Mouse (Mus musculus) stomach, embryonic 16.5 days (tissue): ENCODE measurements around the gene Gpr137b. TPM values are rescaled to one million over a fixed set of nuclear protein-coding genes. Genes with fewer than 3 reads are reported as not detected.
"Not testable (repeated sequence)": the region's sequence is repeated elsewhere in the genome, so short reads cannot be mapped to it uniquely, and the experiment has no call there.

Experiments used
- ATAC-seq: fragments of 200-750 bp; cut with Nextera tagmentation; 2 replicates; pipeline ENCODE4 v1.8.0; 2017; ENCODE audit warnings: moderate number of reproducible peaks, moderate TSS enrichment; ENCODE audit not compliant: insufficient read depth, low FRiP score
- H3K27ac ChIP-seq: fragments of 300-500 bp; sonication (generic); 2 replicates; pipeline ENCODE4 v1.5.1; 2014; ENCODE audit warnings: low read length
- H3K27me3 ChIP-seq: fragments of 300-500 bp; sonication (generic); 2 replicates; pipeline ENCODE4 v1.6.1; 2014; ENCODE audit warnings: low read length, control low read depth, mixed read lengths; ENCODE audit not compliant: control insufficient read depth, insufficient read depth
- H3K36me3 ChIP-seq: fragments of 300-500 bp; sonication (generic); 2 replicates; pipeline ENCODE4 v1.6.1; 2014; ENCODE audit warnings: low read length; ENCODE audit not compliant: control insufficient read depth, insufficient read depth
- H3K4me1 ChIP-seq: fragments of 300-500 bp; sonication (generic); 2 replicates; pipeline ENCODE4 v1.6.1; 2014; ENCODE audit warnings: low read length, control low read depth, mixed read lengths; ENCODE audit not compliant: control insufficient read depth, insufficient read depth
- H3K4me2 ChIP-seq: fragments of 300-500 bp; sonication (generic); 2 replicates; pipeline ENCODE4 v1.6.1; 2014; ENCODE audit warnings: low read depth, low read length, mixed read lengths
- H3K4me3 ChIP-seq: fragments of 300-500 bp; sonication (generic); replicated peaks from 2 replicates; pipeline ENCODE4 v1.5.1; 2014; ENCODE audit warnings: mild to moderate bottlenecking, low read length
- H3K9ac ChIP-seq: fragments of 300-500 bp; sonication (generic); 2 replicates; pipeline ENCODE4 v1.6.1; 2014; ENCODE audit warnings: low read length
- H3K9me3 ChIP-seq: fragments of 300-500 bp; sonication (generic); replicated peaks from 2 replicates; pipeline ENCODE4 v1.6.1; 2016; ENCODE audit warnings: low read length, control low read depth; ENCODE audit not compliant: control insufficient read depth
- WGBS: fragments of 180-500 bp; shearing (Covaris S2); extraction: QIAGEN DNeasy Blood & Tissue Kit; methylation state at CpG from one replicate; pipeline ENCODE4 v1.1.7; 2014; 5-methylcytosine and 5-hydroxymethylcytosine counted together
- polyA plus RNA-seq: library from polyadenylated mRNA; unstranded; fragments of >200 nt; fragmentation: Nextera tagmentation; extraction: Ambion mirVana; gene quantifications from 2 replicates; pipeline ENCODE4 v1.2.1, GENCODE M21; 2015

Gene Gpr137b
- 8.6 and 9.5 TPM in 2 replicates for polyA plus RNA-seq

DNA sequence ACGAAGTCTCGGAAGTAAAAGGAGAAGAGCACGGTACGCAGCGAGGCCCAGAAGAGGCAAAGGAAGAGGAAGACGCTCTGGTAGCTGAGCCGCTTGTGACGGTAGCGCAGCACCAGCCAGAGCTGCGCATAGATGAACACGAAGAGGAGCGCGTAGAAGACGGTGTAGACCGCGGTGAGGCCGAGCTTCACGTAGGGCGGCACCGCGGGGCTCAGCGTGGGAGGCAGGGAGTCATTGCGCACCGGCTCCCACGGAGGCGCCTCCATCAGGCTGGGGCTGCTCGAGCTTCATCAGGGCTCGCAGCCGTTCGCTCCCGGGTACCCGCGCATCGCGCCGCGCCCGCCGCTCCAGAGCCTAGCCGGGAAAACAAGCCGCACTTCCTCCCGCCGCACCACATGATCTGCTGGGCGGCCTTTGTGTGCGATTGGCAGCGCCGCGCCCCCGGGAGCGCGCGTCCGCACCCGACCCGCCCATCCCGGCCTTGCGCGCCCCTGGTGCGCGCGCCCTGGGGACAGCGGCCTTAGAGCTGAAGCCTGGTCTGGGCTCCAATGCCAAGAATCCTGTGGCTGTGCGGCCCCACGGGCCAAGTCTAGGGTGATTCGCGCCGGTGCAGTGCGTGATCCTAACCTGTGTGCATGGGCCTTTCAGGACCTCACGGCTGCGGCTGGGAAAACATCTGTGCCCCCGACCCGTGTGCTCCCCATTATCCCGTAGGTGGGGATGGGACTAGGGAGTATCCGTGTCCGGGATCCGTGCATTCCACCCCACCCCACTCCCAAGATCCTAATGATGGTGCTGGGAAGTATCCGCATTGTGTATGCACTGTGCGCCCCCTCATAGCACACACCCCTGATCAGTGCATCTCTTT, at the start of gene Gpr137b:
Gene Gpr137b, minus strand, starts transcription at position 787 of the 868 bp plus-strand sequence.
- H3K4me1 ChIP-seq, H3K27me3 ChIP-seq, H3K36me3 ChIP-seq, H3K27ac ChIP-seq, H3K9me3 ChIP-seq: not testable (repeated sequence)
- peak within 1 kb of the TSS; percentile 55 for H3K4me2 ChIP-seq
- whole genome bisulfite sequencing = 0% methylated on average over 57 of the region's 78 CpGs
- peak; percentile 90 for ATAC-seq
- peak within 1 kb of the TSS; percentile 42 for H3K4me3 ChIP-seq
- H3K9ac ChIP-seq = peak within 1 kb of the TSS; percentile 60; the same call in 1 of the 2 replicates

GRCm38 (mm10) chr13:13438112-13438953, 44.5 kb upstream of the Gpr137b start:
- WGBS = 1% methylated on average over 13 of the region's 28 CpGs
- H3K27ac ChIP-seq = not testable (repeated sequence)

DNA sequence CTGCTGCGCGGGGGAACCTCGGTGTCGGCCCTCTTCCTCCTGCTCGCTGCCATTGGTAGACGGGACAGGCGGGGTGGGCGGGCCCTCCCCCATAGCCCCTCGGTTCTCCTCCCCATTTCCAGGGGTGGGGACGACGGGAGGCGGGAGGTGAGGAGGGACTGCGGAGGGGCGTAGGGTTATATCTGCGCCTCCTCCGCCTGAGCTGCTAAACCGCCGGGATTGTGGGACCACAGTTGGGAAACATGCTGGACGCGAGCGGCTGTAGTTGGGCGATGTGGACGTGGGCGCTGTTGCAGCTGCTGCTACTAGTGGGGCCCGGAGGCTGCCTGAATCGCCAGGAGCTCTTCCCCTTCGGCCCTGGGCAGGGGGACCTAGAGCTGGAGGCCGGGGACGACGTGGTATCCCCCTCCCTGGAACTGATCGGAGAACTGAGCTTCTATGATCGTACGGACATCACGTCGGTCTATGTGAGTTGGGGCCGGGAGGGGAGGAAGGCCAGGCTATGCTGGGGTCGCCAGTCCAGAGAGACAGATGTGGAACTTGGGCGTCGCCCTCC, 43.7 kb upstream of the Gpr137b start, which contains the start of gene Nid1:
Gene Nid1, plus strand, starts transcription at position 92 of the 556 bp plus-strand sequence.
- under 1% methylated on average over 27 of the region's 39 CpGs for WGBS
- not testable (repeated sequence) for H3K4me1 ChIP-seq, H3K9ac ChIP-seq, H3K36me3 ChIP-seq, H3K27ac ChIP-seq, H3K27me3 ChIP-seq, H3K9me3 ChIP-seq
- peak within 1 kb of the TSS; percentile 33 for H3K4me3 ChIP-seq
- ATAC-seq = peak; percentile 82
- H3K4me2 ChIP-seq = peak within 1 kb of the TSS; percentile 31; the same call in 1 of the 2 replicates

More at GRCm38 (mm10) chr13:13438112-13438953, 44.5 kb upstream of the Gpr137b start:
- not testable (repeated sequence) for H3K4me1 ChIP-seq, H3K9me3 ChIP-seq, H3K9ac ChIP-seq, H3K36me3 ChIP-seq, H3K27me3 ChIP-seq
- Histone ChIP-seq H3K4me3 (peak overlapping the region; percentile 33), H3K4me2 (peak overlapping the region; percentile 31; the same call in 1 of the 2 replicates)
- peak; percentile 73 for ATAC-seq

DNA sequence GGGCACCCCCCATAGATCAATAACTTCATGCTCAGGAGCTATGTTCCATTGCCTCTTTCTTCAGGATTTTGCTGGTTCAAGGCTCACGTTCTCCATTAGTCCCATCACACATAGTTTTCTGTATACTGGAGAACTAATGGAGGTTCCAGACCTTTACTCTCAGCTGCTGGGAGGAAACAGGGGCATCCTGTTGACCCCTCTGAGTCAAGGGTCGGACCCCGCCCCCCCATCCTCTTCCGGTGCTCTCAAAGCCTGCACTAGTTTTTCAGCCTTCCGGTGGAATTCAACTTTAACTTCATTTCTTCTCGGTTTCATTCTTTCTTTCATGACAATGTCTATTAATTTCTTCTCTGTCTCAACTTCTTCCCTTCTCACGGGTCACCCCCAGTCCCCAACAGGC, 42.3 kb upstream of the Gpr137b start:
- not testable (repeated sequence) for ATAC-seq, H3K27ac ChIP-seq, H3K27me3 ChIP-seq, H3K9me3 ChIP-seq, H3K4me3 ChIP-seq, H3K4me2 ChIP-seq, H3K4me1 ChIP-seq, H3K9ac ChIP-seq, H3K36me3 ChIP-seq
- 78% methylated on average over 3 of the region's 7 CpGs for WGBS

DNA sequence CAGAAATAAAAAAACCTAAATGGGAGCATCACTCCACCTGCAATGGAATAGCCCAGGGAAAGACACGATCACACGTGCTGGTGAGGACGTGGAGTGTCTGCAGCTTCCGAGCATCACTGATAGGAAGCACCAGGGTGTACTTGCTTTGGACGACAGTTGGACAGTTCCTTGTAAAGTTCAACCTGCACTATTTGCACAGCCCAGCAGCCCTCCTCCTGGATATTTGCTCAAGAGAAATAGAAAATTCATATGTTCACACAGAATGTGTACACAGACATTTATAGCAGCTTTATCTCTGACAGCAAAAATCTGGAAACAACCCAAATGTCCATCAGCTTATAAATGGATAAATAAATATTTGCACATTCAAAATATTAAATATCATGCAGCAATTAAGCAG, 29.5 kb upstream of the Gpr137b start:
- not testable (repeated sequence) for H3K4me3 ChIP-seq, H3K36me3 ChIP-seq, H3K27ac ChIP-seq, H3K4me1 ChIP-seq, H3K9me3 ChIP-seq, H3K4me2 ChIP-seq, H3K9ac ChIP-seq, H3K27me3 ChIP-seq
- peak; percentile 71; the same call in 1 of the 2 replicates for ATAC-seq
- WGBS = 43% methylated on average over 2 of the region's 5 CpGs

- H3K4me2 ChIP-seq, ATAC-seq, H3K36me3 ChIP-seq, H3K9me3 ChIP-seq, H3K9ac ChIP-seq, H3K4me1 ChIP-seq, H3K4me3 ChIP-seq, H3K27ac ChIP-seq, H3K27me3 ChIP-seq: not testable (repeated sequence)
- 90% methylated on average over 6 of the region's 12 CpGs for WGBS
Measured at GRCm38 (mm10) chr13:13418859-13419258, 25.0 kb upstream of the Gpr137b start.

GRCm38 (mm10) chr13:13416007-13416337, 22.2 kb upstream of the Gpr137b start:
- not testable (repeated sequence) for H3K36me3 ChIP-seq, H3K27me3 ChIP-seq, H3K9me3 ChIP-seq, H3K27ac ChIP-seq, H3K9ac ChIP-seq, H3K4me1 ChIP-seq, H3K4me2 ChIP-seq, H3K4me3 ChIP-seq
- WGBS = 64% methylated on average over 1 of the region's 4 CpGs
- ATAC-seq = peak; percentile 37; the same call in 1 of the 2 replicates

GRCm38 (mm10) chr13:13415120-13416006, 21.5 kb upstream of the Gpr137b start:
- H3K9ac ChIP-seq, H3K27ac ChIP-seq, H3K4me1 ChIP-seq, H3K4me3 ChIP-seq, H3K9me3 ChIP-seq, H3K27me3 ChIP-seq, H3K36me3 ChIP-seq: not testable (repeated sequence)
- WGBS = 33% methylated on average over 23 of the region's 23 CpGs
- ATAC-seq = peak; percentile 60; the same call in 1 of the 2 replicates
- H3K4me2 ChIP-seq = peak overlapping the region; percentile 28
